Mouse (Mus musculus) induced T-regulatory cell, adult 2 months (primary cell): Measurements from ENCODE around the gene Baz1b.

ENCODE experiments used
- DNase-seq: peaks from one replicate; pipeline ENCODE4 v3.0.0-alpha.2; 2012; ENCODE audit warnings: low read depth

Gene Baz1b

DNA sequence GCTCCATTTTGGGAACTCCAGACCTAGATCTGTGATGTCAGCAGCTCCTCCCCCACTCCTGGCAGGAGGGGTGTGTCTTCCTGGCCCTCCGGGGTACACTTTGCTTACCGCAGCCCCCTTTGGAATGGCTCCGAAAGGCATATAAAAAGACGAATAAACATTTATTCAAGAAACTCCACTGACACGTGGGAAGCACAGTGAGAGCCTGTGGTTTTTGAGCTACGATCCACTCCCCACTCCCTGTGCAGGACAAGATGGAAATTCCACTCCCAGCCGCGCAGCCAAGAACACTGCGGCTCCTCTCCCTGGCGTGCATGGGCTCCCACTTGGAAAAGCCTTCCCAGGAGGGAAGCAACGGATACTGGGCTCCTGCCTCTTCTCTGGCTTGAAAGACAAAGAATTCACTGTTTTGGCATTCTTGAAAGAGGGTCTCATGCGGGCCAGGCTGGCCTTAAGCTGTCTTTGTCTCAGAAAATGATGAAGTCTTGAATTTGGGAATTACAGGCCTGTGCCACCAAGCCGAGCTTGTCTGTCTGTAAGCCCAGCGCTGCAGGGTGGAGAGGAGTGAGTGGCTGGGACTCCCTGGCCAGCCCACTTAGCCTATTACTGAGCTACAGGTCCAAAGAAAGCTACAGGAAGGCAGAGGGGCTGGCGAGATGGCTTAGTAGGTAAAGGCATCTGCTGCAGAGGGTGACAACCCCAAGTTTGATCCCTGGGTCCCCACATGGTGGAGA, 87.8 kb downstream of the Baz1b start:
- DNase-seq = no peak

- DNase-seq = no peak
Measured at GRCm38 (mm10) chr5:135276597-135276996, 89.5 kb downstream of the Baz1b start.

GRCm38 (mm10) chr5:135280226-135280625, 93.2 kb downstream of the Baz1b start:
- no peak for DNase-seq

GRCm38 (mm10) chr5:135285211-135285610, 98.1 kb downstream of the Baz1b start:
- no peak for DNase-seq

- DNase-seq = peak; percentile 62
Measured at GRCm38 (mm10) chr5:135286185-135286584, 99.1 kb downstream of the Baz1b start.

GRCm38 (mm10) chr5:135286926-135287325, 99.9 kb downstream of the Baz1b start:
- DNase-seq = no peak

- DNase-seq = no peak
Measured at GRCm38 (mm10) chr5:135290703-135291102, 103.6 kb downstream of the Baz1b start.

- DNase-seq = no peak
Measured at GRCm38 (mm10) chr5:135291193-135291592, 104.1 kb downstream of the Baz1b start.

DNA sequence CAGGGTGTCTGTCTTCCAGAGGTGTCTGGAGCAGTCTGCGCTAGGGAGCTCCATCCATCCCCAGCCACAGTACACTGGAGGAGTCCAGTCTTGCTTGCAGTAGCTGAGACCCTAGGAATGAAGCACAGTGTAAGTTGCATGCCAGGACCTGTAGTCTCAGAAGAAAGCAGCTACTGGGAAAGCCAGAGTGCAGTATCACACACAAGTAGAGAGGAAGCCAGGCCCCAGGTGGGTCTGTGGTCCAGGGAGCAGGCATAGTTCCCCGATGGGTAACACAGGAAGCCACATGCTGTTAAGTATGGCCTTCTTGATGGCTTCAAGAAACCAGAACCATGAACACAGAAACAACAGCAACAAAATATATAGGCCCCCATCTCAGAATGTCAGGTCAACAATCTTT, 104.9 kb downstream of the Baz1b start:
- no peak for DNase-seq
